Mouse (Mus musculus): Measurements from ENCODE around the gene Fntb. TPM values are rescaled to one million over a fixed set of nuclear protein-coding genes. Genes with fewer than 3 reads are reported as not detected.

The Fntb gene
- polyA plus RNA-seq, 2 experiments, result 42.9 to 47.6 TPM

- no peak overlapping the region for H3K9ac ChIP-seq (ENCODE audit: low read depth, low read length, severe bottlenecking)
- no peak overlapping the region for H3K4me2 ChIP-seq (replicated peaks; ENCODE audit: low read depth, low read length, severe bottlenecking)
- no peaks in the 10 kb centered on the region for H3K9me3 ChIP-seq (ENCODE audit: control insufficient read depth, low read length)
- peaks cover 58% of the 10 kb centered on the region for H3K36me3 ChIP-seq (ENCODE audit: control insufficient read depth, insufficient read depth, low read length)
- 96% methylated on average over 10 of the region's 10 CpGs for WGBS
- DNase-seq (ENCODE audit: low spot score) (no peak), ATAC-seq (ENCODE audit: low FRiP score, low read depth) (no peak)
- H3K4me1 ChIP-seq (ENCODE audit: control insufficient read depth, insufficient read depth, low read length), result no peaks in the 10 kb centered on the region
- no peaks in the 10 kb centered on the region for H3K27me3 ChIP-seq (ENCODE audit: control insufficient read depth, insufficient read depth, low read length)
- H3K4me3 ChIP-seq (replicated peaks; ENCODE audit: low read length), result no peak overlapping the region
- no peak for TF ChIP-seq POLR2A (IDR thresholded peaks at IDR 0.05; ENCODE audit: borderline replicate concordance, extremely low read depth, insufficient read depth, insufficient read length)
- H3K27ac ChIP-seq (replicated peaks; ENCODE audit: low read depth, low read length), result no peak overlapping the region
Measured at GRCm38 (mm10) chr12:76936211-76936610, 170.8 kb downstream of the Fntb start.

- H3K36me3 ChIP-seq (ENCODE audit: control insufficient read depth, insufficient read depth, low read length), result peaks cover 76% of the 10 kb centered on the region
- ATAC-seq (ENCODE audit: low FRiP score, low read depth) (no peak), DNase-seq (ENCODE audit: low spot score) (no peak)
- H3K4me1 ChIP-seq (ENCODE audit: control insufficient read depth, insufficient read depth, low read length), result no peaks in the 10 kb centered on the region
- no peak overlapping the region for H3K4me2 ChIP-seq (replicated peaks; ENCODE audit: low read depth, low read length, severe bottlenecking)
- no peak overlapping the region for H3K4me3 ChIP-seq (replicated peaks; ENCODE audit: low read length)
- no peak overlapping the region for H3K27ac ChIP-seq (replicated peaks; ENCODE audit: low read depth, low read length)
- H3K27me3 ChIP-seq (ENCODE audit: control insufficient read depth, insufficient read depth, low read length), result no peaks in the 10 kb centered on the region
- no peak for TF ChIP-seq POLR2A (IDR thresholded peaks at IDR 0.05; ENCODE audit: borderline replicate concordance, extremely low read depth, insufficient read depth, insufficient read length)
- no peak overlapping the region for H3K9ac ChIP-seq (ENCODE audit: low read depth, low read length, severe bottlenecking)
- no peaks in the 10 kb centered on the region for H3K9me3 ChIP-seq (ENCODE audit: control insufficient read depth, low read length)
- WGBS, result 93% methylated on average over 6 of the region's 6 CpGs
Measured at GRCm38 (mm10) chr12:76938013-76938412, 172.6 kb downstream of the Fntb start.

- Histone ChIP-seq H3K27me3 (ENCODE audit: control insufficient read depth, insufficient read depth, low read length) (no peaks in the 10 kb centered on the region), H3K9me3 (ENCODE audit: control insufficient read depth, low read length) (no peaks in the 10 kb centered on the region), H3K9ac (ENCODE audit: low read depth, low read length, severe bottlenecking) (no peak overlapping the region), H3K4me2 (replicated peaks; ENCODE audit: low read depth, low read length, severe bottlenecking) (no peak overlapping the region), H3K4me3 (replicated peaks; ENCODE audit: low read length) (no peak overlapping the region), H3K36me3 (ENCODE audit: control insufficient read depth, insufficient read depth, low read length) (peaks cover 95% of the 10 kb centered on the region), H3K27ac (replicated peaks; ENCODE audit: low read depth, low read length) (no peak overlapping the region), H3K4me1 (ENCODE audit: control insufficient read depth, insufficient read depth, low read length) (no peaks in the 10 kb centered on the region)
- ATAC-seq (ENCODE audit: low FRiP score, low read depth) (no peak), DNase-seq (ENCODE audit: low spot score) (no peak)
- 84% methylated on average over 2 of the region's 2 CpGs for WGBS
- no peak for TF ChIP-seq POLR2A (IDR thresholded peaks at IDR 0.05; ENCODE audit: borderline replicate concordance, extremely low read depth, insufficient read depth, insufficient read length)
Measured at GRCm38 (mm10) chr12:76941524-76941923, 176.1 kb downstream of the Fntb start.

GRCm38 (mm10) chr12:76942476-76942875, 177.1 kb downstream of the Fntb start:
- H3K36me3 ChIP-seq (ENCODE audit: control insufficient read depth, insufficient read depth, low read length), result peaks cover 93% of the 10 kb centered on the region
- no peak for TF ChIP-seq POLR2A (IDR thresholded peaks at IDR 0.05; ENCODE audit: borderline replicate concordance, extremely low read depth, insufficient read depth, insufficient read length)
- no peak for DNase-seq (ENCODE audit: low spot score)
- H3K4me1 ChIP-seq (ENCODE audit: control insufficient read depth, insufficient read depth, low read length), result no peaks in the 10 kb centered on the region
- WGBS, result 41% methylated on average over 2 of the region's 2 CpGs
- H3K9me3 ChIP-seq (ENCODE audit: control insufficient read depth, low read length), result no peaks in the 10 kb centered on the region
- no peak overlapping the region for H3K4me3 ChIP-seq (replicated peaks; ENCODE audit: low read length)
- no peak overlapping the region for H3K9ac ChIP-seq (ENCODE audit: low read depth, low read length, severe bottlenecking)
- H3K27ac ChIP-seq (replicated peaks; ENCODE audit: low read depth, low read length), result no peak overlapping the region
- H3K4me2 ChIP-seq (replicated peaks; ENCODE audit: low read depth, low read length, severe bottlenecking), result no peak overlapping the region
- H3K27me3 ChIP-seq (ENCODE audit: control insufficient read depth, insufficient read depth, low read length), result no peaks in the 10 kb centered on the region
- ATAC-seq (ENCODE audit: low FRiP score, low read depth), result no peak

GRCm38 (mm10) chr12:76943046-76943445, 177.7 kb downstream of the Fntb start:
- Histone ChIP-seq H3K9ac (ENCODE audit: low read depth, low read length, severe bottlenecking) (no peak overlapping the region), H3K9me3 (ENCODE audit: control insufficient read depth, low read length) (no peaks in the 10 kb centered on the region), H3K36me3 (ENCODE audit: control insufficient read depth, insufficient read depth, low read length) (peaks cover 94% of the 10 kb centered on the region), H3K27ac (replicated peaks; ENCODE audit: low read depth, low read length) (no peak overlapping the region), H3K4me3 (replicated peaks; ENCODE audit: low read length) (no peak overlapping the region), H3K4me2 (replicated peaks; ENCODE audit: low read depth, low read length, severe bottlenecking) (no peak overlapping the region), H3K4me1 (ENCODE audit: control insufficient read depth, insufficient read depth, low read length) (no peaks in the 10 kb centered on the region), H3K27me3 (ENCODE audit: control insufficient read depth, insufficient read depth, low read length) (no peaks in the 10 kb centered on the region)
- no peak for TF ChIP-seq POLR2A (IDR thresholded peaks at IDR 0.05; ENCODE audit: borderline replicate concordance, extremely low read depth, insufficient read depth, insufficient read length)
- ATAC-seq (ENCODE audit: low FRiP score, low read depth) (no peak), DNase-seq (ENCODE audit: low spot score) (no peak)
- 81% methylated on average over 3 of the region's 3 CpGs for WGBS

GRCm38 (mm10) chr12:76943466-76943865, 178.1 kb downstream of the Fntb start:
- Histone ChIP-seq H3K4me3 (replicated peaks; ENCODE audit: low read length) (no peak overlapping the region), H3K27ac (replicated peaks; ENCODE audit: low read depth, low read length) (no peak overlapping the region), H3K4me2 (replicated peaks; ENCODE audit: low read depth, low read length, severe bottlenecking) (no peak overlapping the region), H3K9ac (ENCODE audit: low read depth, low read length, severe bottlenecking) (no peak overlapping the region), H3K9me3 (ENCODE audit: control insufficient read depth, low read length) (no peaks in the 10 kb centered on the region), H3K36me3 (ENCODE audit: control insufficient read depth, insufficient read depth, low read length) (peaks cover 95% of the 10 kb centered on the region), H3K4me1 (ENCODE audit: control insufficient read depth, insufficient read depth, low read length) (no peaks in the 10 kb centered on the region), H3K27me3 (ENCODE audit: control insufficient read depth, insufficient read depth, low read length) (no peaks in the 10 kb centered on the region)
- no peak for ATAC-seq (ENCODE audit: low FRiP score, low read depth)
- 85% methylated on average over 6 of the region's 6 CpGs for WGBS
- no peak for DNase-seq (ENCODE audit: low spot score)
- TF ChIP-seq POLR2A (IDR thresholded peaks at IDR 0.05; ENCODE audit: borderline replicate concordance, extremely low read depth, insufficient read depth, insufficient read length), result no peak

Measured in limb, embryonic 14.5 days (tissue).